Mouse (Mus musculus) induced T-regulatory cell, adult 2 months (primary cell): ENCODE measurements around the gene Man1b1.

ENCODE experiments used
- DNase-seq: peaks from one replicate; pipeline ENCODE4 v3.0.0-alpha.2; 2012; ENCODE audit warnings: low read depth

The Man1b1 gene

GRCm38 (mm10) chr2:25305587-25306359 is 26.4 kb upstream of the Man1b1 start:
- no peak for DNase-seq

DNA sequence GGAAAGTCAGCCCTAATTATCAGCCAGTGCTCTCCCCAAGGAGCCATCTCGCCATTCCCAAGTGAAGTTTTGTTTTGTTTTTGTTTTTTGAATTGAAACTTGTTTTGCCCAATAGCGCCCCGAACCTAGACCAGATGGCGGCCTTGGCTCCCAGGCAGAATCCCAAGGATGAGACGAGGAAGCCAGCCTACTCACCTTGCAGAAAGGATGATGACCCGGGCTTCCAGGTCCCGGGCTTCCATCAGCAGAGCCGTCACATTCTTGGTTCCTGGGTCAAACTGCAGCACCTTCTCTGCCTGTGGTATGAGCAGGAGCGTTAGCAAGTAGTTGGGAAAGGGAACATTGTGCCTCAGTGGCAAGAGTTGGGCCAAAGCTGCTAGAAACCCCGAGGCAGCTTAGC is 22.0 kb upstream of the Man1b1 start:
- no peak for DNase-seq

DNA sequence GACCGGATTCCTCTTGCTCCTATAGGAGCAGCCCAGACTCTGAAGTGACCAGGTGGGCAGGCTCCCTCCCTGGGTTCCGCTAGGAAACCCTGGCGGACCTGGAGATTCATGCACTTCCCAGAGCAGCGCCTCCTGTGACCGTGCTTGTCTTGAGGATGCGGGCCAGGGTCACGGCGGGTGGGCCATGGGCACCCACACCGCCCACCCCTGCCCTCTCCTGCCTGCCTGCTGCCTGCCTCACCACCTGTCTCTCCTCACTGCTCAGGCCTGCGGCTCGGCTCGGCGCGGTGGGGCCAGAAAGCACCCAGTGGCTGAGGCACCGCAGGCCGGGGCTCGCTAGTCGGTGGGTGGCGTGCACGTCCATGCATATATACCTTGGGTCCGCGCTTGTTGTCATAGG is 21.2 kb upstream of the Man1b1 start:
- no peak for DNase-seq

- DNase-seq: no peak
These were observed 20.6 kb upstream of the Man1b1 start for GRCm38 (mm10) chr2:25311491-25311891.

- no peak for DNase-seq
These were observed 13.8 kb upstream of the Man1b1 start for GRCm38 (mm10) chr2:25318119-25318966.

GRCm38 (mm10) chr2:25318971-25319773 is 13.0 kb upstream of the Man1b1 start, which contains the start of gene Grin1:
TSS of gene Grin1 (minus strand) at chr2:25319187.
- peak; percentile 77 for DNase-seq

- DNase-seq: no peak
These were observed 12.1 kb upstream of the Man1b1 start for GRCm38 (mm10) chr2:25320084-25320483.

DNA sequence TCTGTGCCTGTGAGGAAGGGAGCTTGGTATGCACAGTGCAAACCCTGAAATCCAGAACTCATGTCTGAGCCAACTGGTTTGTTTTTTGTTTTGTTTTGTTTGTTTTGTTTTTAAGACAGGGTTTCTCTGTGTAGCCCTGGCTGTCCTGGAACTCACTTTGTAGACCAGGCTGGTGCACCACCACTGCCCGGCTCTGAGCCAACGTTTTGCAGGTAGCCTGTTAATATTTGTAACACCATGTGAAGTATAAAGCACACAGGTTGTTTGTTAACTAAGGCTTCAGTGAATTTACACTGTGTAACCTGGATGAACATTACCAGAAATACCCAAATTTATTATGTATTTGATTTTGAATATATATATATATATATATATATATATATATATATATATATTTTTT is 6.1 kb upstream of the Man1b1 start:
- no peak for DNase-seq

- peak; percentile 65 for DNase-seq
These were observed 3.7 kb upstream of the Man1b1 start for GRCm38 (mm10) chr2:25328440-25328839.

DNA sequence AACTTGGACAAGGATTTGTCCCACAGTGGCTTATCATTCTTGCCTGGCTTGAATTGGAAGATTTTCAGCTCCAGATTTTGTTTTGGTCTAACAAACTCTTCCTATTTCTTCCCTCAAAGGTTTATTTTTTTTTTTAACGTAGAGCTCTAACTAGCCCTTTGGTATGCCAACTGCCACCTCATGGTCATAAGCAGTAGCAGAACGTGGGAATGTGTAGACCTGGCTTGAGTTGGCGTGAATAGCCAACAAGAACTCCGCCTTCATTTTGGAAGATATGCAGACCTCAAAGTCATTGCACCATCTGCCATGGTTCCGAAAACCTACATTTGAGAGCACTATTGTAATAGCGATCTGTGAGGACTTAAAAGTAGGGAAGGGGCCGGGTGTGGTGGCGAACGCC is 668 bp upstream of the Man1b1 start:
- DNase-seq: peak; percentile 17

DNA sequence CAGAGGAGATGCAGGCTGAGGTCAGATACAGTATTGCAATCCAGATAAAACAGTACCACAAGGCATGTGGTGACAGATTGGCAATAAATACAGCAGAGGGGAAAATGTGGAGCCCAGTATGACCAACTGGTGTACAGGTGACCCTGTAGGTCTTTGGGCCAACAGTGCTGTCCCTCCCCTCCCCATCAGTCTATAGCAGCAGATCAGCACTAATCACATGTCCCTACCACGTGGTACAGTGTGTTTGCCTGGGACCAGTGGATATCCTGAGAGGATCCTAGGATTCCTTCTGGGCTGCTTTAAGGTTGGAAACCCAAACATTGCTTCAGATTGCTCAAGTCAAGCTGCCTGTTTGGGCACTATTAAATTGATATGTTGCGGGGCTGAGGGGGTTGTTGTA is 1.4 kb downstream of the Man1b1 start:
- DNase-seq: no peak

DNA sequence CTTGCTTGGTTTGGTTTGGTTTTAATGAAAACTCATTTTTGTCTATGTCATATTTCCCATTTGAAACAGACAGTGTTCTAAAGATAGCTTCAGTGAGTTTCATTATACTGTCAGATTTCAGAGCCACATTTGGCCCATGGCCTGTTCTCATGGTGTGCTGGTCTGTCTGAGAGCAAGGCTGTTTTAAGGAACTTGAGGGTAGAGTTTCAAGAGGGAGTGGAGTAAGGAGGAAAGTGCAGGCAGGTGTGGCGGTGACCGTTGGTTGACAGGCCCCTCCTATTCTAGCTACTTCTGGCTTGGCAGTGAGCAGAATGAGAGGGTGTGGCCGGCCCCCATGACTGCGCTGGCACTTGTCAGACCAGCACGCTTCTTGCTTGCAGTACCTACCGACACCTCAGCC is 6.2 kb downstream of the Man1b1 start:
- no peak for DNase-seq

GRCm38 (mm10) chr2:25348162-25348561 is 16.0 kb downstream of the Man1b1 start:
- no peak for DNase-seq

GRCm38 (mm10) chr2:25349499-25349898 is 17.4 kb downstream of the Man1b1 start:
- DNase-seq: no peak

- no peak for DNase-seq
These were observed 18.6 kb downstream of the Man1b1 start for GRCm38 (mm10) chr2:25350701-25351100.

GRCm38 (mm10) chr2:25354211-25354610 is 22.1 kb downstream of the Man1b1 start:
- DNase-seq: no peak

DNA sequence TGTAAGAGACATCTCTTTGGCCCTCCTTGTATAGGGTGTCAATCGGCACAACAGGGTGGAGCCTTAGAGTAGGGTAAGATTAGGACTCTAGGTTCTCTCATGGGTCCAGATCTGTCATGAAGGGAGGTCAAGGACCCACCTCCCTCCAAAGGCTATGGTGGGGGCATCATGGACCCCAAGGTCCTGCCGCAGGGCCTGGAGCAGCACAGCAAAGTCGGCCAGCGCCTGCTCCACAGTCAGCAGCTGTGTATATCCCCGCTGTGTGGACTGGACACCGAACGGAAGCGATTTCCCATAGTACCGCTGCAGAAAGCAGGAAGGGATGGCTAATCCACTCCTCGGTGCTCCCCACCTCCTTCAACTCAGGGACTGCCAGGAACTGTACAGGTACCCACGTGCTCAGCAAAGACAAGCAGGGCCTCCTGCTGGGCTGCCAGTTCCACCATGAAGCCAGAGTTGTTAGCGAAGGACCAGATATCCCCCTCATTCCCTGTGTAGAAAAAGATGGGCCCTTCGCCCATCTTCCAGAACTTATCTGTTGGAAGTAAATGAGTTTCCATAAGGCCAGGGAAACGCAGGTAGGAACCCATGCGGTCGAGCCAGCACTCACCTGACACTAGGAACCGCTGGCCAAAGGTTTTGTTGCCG is 23.4 kb downstream of the Man1b1 start:
- no peak for DNase-seq

- peak; percentile 84 for DNase-seq
These were observed 24.3 kb downstream of the Man1b1 start, which contains the start of gene Dpp7 for GRCm38 (mm10) chr2:25356208-25357079. TSS of gene Dpp7 (minus strand) at chr2:25356359.

DNA sequence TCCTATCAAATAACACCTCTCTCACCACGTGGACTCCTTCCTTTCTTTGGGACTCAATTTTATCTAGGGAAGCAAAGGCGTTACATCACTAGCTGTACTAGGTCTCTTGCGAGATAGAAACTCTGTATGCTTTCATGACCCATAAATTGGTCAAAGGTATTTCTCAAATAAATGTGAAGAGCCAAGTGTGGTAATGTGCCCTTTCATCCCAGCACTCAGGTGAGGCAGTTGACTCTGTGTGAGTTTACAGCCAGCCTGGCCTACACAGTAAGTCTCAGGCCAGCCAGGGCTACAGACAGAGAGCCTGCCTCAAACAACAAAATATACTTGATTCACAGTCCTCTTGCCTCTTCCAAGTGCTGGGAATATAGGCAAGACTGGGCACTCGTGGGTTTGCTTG is 27.7 kb downstream of the Man1b1 start:
- no peak for DNase-seq

DNA sequence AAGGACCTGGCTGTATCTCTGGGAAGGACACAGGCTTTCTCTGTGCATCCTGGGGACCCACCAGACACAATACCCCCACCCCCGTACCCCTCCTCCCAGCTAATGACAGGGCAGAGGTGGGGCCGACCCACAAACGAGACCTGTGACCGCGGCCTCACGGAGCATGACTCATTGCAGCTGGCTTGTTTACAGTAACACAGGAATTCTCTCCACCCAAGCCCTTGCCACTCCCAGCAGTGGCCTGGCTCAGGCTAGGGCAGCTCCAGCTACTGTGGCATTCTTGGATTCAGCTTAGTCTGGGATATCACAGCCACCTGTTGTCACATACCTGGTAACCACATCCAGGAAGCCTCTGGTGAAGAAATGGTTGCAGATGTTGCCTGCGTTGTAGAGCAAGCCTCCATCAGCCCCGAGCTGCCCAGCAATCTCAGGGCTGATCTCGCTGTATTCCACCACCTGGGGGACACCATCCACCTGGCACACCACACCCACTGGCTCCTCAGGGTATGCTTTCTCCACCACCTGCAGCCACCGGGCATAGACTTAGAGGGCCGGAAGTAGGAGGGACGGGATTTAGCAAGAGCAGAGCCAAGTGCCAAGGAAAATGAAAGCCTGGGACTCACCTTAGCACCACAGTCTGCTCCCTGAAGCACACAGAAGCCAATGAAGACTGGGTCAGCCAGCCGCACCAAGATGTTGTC is 31.5 kb downstream of the Man1b1 start:
- no peak for DNase-seq
